Mouse (Mus musculus) right cerebral cortex, postnatal 25 days (tissue): ENCODE measurements around the gene Tnpo3.
A peak's percentile ranks its signal among the peaks of the same experiment; 100 is the strongest.

Experiments used
- DNase-seq: peaks from one replicate; pipeline ENCODE4 v3.0.0; 2022

Gene Tnpo3

DNA sequence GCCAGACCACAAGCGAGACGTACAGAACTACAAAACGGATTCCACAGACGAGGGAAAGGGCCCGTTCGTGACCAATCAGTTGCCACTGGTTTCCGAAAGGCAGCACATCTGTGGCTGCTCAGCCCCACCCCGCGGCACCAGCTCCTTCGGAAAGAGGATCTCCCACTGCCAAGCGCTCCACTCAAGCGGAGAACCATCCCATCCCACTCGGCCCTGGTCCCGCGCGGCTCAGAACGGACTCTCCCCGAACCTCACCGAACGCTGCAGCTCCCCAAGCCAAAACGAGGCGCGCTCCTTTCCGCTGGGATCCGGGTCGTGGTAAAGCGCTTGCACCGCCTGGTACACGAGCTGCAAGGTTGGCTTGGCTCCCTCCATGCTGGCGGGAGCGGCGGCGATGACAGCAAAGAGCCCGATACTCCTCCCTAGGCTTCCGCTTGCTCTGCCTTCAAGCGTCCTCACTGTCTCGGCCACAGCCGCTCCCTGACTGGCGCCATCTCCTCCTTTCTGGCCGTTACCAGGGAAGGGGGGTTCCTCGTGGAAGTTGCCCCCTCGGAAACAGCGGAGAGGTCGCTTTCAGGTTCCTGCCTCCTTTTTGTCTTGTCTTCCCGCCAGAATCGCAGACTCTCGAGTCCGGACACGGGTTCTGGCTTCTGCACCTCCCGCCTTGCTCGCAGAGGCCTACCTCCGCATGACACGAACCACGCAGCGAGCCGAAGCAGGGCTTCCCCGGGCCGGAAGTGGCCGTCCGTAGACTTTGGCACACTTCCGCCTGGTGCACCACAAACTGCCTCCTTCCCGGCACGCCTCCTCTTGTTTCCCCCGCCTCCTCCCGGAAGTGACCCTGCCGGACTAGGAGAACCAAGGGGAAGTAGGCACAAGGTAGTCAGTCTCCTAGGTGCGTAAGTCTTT, at the start of gene Tnpo3:
Gene Tnpo3, minus strand, starts transcription at position 777 of the 909 bp plus-strand sequence.
- DNase-seq, result peak; percentile 90

DNA sequence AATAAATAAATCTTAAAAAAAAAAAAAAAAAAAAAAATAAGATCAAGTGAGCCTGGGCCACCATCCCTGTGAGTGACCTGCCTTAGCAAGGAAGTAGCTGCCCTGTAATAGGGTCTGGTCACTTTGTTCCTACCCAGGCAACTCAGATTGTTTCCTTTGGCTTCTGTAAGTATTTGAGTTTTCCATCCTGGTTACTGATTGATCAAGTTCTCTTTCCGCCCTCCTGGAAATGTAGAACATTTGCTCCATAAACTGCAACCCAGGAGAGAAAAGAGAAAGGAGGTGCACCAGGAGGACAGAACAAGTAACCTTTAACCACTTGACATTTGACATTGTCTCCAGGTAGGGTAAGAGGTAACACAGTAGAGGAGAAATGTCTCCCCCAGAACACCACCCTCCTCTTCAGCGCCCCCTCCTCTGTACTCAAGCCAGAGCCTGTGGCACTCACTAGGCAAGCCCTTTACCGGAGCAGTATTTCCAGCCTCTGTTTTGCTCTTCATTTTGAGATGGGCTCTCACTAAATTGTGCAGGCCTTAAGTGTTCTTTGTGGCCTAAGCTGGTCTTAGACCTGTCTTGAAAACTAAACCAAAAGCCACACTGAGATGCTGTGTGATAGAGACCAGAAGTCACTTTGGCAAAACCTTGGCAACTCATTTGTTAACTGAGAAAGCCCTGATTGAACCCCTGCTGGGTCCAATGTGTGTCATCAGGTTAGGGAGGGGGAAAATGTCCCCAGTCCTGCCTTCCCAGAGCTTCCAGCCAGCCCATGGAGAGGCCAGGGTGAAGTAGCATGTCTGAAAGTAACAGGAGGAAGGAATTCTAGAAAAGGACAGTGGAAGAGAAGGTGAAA, 49.2 kb upstream of the Tnpo3 start:
- no peak for DNase-seq

DNA sequence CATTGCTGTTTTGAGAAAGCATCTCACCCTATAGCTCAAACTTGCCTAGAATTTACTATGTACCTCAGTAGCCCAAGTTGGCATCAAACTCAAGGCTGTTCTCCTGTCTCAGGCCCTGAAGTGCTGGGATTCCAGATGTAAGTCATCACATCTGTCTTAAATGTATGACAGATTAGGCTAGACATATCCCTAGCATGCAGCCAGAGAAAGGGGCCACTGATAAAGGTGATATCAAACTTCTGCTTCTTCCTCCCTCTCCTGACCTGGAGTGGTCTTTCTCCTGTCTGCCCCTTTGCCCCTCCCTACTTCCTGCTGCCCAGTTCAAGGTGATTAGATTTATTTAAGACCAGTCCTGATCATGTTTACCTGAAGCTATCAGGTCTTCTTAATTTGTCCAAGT, 43.6 kb upstream of the Tnpo3 start:
- DNase-seq, result no peak

DNA sequence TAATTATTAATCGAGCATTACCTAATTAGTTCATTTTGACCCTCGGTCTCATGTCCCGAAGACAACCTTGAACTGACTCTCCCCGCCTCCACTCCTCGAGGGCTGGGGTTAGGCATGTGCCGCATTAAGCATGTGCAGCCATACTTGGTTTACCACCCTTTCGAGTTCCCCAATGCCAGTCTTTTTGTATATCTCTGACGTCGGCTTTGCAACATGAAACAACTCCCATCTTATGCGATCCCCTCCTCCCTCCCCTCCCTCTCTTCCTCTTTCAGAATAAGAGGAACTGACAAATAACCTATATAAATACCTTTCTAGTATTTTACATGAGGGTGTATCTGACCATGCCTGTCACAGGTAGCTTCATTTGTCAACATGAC, 40.5 kb upstream of the Tnpo3 start:
- no peak for DNase-seq

DNA sequence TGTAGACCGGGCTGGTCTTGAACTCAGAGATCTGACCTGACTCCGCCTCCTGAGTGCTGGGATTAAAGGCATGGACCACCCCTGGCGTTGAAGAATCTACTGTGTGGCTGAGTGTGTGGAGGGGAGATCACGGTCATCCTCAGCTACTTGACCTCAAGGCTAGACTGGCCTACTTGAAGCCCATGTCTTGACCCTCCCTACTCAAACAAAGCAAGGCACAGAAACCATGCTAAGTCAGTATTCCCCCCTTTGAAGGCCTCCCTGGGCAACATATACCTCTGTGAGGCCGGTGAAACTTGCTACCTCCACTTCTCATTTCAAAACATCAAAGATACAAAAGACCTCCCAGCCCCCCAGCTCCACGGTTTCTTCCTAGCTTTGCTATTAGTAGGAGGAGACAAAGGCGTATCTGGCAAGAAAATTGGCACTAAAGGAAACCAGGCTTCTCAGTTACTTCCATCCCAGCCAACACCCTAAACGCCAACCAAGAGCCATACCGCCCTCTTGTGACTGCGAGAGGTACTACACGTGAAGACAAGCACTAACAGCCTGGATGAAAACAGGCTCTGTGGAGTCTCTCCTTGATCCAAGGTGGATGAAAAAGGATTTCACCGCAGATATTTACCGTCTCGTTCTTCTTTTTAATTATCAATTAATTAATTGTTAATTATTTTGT, 39.9 kb upstream of the Tnpo3 start:
- DNase-seq, result peak; percentile 83

DNA sequence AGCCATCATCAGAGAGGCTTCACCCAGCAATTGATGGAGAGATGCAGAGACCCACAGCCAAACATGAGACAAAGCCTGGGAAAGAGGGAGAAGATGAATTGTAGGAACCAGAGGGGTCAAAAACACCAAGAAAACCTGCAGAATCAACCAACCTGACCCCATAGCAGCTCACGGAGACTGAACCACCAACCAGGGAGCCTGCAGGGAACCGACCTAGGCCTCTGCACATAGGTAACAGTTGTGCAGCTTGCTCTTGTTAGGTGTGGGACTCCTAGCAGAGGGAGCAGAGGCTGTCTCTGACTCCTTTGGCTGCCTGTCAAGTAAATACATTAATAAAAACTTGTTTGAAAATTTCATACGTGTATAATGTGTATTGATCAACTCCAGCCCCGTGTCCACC, 32.1 kb upstream of the Tnpo3 start:
- no peak for DNase-seq

DNA sequence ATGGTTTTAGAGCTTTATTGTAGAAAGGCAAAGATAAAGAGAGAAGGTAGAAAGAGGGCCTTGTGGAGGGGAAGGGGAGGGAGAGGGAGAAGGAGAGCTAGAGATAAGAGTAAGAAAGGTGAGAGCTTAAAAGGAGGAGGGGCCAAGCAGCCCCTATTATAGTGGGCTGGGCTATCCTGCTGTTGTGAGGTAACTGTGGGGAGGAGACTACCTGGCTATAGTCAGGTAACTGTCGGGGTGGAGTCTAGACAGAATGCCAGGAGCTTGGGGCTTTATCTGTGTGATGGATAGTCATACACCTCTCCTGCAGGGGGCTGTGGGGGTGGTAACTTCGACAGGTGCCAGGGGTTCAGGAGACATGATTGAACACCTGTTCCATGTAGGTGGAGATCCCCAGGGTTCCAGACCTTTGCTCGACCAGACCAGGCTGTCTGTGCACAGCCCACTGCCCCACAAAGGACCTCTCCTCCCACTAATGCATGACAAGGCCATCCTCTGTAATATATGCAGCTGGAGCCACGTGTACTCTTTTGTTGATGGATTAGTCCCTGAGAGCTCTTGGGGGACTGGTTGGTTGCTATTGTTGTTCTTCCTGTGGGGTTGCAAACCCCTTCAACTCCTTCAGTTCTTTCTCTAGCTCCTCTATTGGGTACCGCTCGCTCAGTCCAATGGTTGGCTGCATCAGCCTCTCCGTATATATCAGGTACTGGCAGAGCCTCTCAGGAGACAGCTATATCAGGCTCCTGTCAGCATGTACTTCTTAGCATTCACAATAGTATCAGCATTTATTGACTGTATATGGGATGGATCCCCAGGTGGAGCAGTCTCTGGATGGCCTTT, 30.1 kb upstream of the Tnpo3 start:
- no peak for DNase-seq

DNA sequence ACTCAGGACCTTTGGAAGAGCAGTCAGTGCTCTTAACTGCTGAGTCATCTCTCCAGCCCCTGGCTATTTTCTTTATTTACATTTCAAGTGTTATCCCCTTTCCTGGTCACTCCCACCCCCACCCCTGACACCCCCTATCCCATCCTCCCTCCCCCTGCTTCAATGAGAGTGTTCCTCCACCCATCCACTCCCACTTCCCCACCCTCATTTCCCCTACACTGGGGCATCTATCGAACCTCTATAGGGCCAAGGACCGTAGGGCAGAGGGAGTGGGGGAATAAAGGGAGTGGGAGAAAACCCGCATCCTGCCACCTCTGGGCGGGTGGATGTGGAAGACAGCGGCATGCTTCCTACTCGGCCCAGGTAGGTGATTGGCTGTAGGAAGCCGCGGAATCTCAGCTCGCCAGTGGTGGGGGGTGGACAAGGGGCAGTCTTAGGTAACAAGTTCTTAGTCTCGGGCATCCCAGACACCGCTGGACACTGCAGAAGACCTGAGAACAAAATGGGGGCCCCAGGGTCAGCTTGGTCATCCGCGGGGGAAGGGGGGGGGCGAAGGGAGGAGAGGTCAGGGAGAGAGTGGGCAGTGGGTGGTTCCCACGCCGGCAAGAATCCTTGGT, 29.3 kb upstream of the Tnpo3 start:
- DNase-seq, result no peak

DNA sequence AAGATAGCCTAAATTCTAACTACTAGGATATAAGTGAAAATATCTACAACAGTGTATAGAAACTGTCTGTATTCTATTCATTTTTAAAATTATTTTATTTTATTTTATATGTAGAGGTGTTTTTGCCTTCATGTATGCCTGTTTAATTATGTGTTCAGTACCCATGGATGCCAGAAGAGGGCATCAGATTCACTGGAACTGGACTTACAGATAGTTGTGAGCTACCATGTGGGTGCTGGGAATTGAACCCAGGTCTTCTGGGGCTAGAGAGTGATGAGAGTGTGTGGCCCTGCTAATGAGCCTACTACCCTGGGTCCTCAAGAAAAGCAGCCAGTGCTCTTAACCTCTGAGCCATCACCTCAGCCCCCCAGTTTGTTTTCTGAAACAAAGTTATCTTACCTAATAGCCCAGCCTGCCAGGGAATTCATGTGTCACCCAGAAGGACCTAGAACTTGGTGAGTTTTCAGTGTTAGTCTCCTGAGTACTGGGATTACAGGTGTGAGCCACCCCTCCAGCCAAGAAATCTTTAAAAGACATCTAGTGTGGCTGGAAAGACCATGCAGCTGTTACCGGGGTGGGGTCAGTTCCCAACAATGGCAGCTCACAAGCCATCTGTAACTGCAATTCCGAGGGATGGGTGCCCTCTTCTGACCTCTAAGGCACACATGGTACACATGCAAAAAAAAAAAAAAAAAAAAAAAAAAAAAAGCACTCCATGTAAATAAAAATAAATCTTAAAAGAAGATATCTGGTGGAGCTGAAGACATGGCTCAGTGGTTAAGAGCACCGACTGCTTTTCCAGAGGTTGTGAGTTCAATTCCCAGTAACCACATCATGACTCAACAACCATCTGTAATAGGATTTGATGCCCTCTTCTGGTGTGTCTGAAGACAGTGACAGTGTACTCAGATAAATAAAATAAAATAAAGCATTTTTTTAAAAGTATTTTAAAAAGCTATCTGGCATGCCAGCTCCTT, 28.0 kb upstream of the Tnpo3 start:
- no peak for DNase-seq

DNA sequence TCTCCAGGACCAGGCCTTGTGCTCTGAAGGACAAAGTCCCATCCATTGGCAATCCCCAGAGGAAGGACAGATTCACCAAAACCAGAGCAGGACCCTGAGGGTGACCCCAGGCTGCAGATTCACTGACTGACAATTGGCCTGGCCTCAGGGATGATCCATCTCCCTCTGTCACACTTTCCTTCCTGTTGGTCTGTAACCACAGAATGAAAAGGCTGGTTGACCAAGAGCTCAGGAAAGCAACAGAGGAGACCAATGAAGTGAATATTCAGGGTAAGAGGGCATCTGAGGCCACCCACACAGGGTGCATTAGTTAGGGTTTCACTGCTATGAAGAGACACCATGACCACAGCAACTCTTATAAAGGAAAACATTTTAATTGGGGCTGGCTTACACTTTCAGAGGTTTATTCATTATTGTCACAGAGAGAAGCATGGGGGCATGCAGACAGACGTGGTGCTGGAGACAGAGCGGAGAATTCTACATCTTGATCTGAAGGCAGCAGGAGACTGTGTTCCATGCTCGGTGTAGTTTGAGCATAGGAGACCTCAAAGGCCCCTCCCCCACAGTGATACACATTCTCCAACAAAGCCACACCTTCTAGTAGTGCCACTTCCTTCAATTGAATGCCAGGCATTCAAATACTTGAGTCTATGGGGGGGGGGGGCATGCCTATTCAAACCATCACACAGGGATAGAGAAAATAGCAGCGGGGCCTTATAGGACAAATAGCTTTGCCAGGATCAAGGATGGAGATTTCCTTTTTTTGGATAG, 26.8 kb upstream of the Tnpo3 start:
- no peak for DNase-seq

DNA sequence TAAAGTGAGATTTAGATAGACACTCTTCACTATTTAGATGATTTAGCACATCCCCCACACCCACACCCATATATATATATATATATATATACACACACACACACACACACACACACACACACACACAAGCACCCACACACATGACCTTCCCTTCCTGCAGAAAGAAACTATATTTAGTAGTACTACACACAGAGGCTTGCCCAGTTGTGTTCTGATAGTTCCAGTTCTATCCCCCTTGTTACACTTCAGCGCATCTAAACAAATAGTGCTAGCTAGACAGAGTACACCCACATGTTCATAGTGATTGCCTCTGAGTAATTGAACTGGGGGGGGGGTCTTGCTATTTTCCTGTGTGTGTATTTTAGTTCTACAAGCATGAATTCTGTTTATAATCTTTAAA, 24.9 kb upstream of the Tnpo3 start:
- no peak for DNase-seq

DNA sequence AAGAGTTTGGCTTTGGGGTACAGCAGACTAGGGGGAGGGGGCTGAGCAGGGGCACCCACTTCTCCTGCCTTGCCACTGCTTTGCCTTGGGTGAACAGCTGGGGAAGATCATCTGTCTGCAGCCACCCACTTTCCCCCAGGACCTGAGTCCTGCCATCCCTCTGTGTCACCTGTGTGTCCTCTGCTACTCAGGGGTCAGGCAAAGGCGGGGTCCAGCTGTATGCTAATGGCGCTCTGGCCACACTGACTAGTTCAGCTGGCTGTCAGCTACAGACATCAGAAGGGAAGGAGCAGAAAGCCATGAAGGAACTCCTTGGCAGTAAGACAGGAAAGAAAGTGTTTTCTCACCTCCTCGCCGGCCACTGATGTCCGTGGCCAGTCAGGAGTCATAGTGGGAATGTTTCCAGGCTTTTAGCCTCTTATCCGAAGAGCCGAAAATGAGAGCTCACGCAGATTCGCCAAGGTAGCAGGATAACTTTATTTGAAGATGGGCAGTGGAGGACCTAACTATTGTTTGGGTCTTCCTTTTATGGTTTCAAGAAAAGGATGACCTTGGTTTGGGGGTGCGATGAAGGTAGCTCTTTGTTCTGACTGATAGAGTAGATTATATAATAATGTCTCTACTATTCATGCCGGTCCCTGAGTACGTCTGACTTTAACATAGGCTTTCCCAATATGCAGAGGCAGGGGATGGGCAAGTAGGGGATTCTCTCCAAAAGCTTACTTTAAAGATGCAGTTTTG, 23.0 kb upstream of the Tnpo3 start:
- no peak for DNase-seq

DNA sequence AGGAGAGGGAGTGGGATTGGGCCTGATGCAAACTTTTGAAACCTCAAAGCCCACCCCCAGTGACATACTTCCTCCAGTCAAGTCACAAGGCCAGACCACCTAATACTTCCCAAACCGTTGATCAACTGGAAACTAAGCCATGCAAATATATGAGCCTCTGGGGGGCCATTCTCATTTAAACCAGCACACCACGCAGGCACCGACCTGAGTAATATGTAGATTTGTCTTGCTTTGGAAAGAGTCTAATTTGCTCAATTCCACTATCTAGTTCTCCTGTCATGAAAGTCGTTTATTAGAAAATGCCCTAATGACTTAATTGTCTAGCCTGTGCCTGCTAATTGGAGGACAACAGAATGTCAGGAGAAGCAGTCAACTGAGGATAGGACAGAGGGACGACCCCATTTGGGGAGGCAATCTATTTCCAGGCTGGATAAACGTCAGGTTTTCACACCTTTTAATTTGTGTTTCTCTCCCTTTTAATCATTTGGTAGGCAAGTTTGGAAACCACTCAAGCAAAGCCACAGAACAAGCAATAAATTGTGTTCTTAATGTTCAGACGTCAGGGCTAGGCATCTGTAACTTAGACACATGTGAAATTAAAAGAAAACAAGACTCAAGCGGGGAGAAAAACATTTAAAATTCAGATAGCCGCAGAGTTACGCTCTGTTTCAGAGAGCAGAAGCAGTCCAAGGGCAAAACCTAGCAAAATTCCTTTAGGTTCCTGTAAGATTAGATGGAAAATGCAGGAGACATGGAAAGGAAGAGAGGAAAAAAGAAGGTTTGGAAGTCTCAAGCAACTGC, 22.3 kb upstream of the Tnpo3 start:
- no peak for DNase-seq

DNA sequence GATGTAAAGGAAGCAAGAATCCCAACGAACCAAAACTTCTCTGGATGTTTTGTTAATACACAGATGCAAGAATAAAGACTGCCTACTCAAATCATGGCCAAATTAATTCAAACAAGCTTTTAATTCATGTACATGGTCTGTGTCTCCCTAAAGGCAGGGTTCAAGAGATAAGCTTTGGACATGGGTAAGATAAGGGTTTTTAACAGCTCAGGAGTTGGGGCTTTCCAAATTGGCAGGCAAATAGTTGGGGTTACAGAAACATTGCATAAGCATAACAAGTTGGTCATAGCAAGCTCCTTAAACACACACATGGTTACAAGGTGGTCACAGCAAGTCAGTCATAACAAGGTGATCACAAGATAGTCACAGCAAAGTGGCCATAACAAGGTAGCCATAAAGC, 20.5 kb upstream of the Tnpo3 start:
- DNase-seq, result no peak

DNA sequence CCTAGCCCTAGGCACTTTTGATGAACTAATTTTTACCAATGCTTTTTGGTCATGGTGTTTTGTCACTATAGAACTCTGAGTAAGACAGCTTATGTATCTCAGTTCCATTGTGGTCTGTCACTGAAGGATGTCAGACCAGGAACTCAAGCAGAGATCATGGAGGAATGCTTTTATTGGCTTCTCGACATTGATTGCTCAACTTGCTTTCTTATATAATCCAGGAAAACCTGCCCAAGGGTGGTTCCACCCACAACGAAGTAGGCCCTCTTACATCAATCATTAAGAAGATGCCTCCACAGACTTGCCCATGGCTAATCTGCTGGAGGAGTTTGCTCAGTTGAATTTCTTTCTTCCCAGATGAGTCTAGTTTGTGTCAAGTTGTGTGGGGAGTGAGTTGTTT, 18.1 kb upstream of the Tnpo3 start:
- no peak for DNase-seq

DNA sequence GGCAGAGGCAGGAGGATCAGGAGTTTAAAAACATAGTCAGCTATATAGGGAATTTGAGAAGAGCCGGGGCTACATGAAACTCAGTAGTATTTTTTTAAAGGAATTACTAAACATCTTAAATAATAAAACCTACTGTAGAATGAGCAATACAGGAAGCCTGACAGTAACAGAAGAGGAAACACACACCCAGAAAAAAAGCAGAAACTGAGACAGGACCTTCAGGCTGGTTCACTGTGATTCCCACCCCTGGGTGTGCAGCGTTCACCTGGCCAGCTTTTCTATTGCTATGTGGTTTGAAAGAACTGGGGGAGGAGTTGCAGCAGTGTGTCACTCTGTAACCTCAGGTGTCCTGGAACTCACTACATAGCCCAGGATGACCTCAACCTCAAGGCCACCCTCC, 14.2 kb upstream of the Tnpo3 start:
- DNase-seq, result no peak

DNA sequence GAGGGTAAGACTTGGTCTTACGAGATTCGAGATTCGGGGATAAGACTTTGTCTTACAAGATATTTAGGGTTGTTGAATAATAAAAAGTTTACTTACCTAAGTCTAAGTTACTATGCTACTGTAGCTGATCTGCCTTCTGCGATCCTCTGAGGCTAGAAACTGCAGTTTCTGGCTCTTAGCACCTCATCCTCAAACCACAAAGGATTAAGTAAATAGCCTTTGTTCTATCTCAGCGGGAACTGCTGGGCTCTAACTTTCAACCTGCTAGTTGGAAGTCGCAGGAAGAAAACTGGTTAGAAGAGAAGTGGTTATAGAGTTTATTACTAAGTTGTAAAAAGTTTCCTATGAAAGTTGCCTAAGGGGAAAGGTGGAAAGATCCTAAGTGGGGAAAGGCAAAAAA, 12.6 kb upstream of the Tnpo3 start:
- DNase-seq, result no peak

DNA sequence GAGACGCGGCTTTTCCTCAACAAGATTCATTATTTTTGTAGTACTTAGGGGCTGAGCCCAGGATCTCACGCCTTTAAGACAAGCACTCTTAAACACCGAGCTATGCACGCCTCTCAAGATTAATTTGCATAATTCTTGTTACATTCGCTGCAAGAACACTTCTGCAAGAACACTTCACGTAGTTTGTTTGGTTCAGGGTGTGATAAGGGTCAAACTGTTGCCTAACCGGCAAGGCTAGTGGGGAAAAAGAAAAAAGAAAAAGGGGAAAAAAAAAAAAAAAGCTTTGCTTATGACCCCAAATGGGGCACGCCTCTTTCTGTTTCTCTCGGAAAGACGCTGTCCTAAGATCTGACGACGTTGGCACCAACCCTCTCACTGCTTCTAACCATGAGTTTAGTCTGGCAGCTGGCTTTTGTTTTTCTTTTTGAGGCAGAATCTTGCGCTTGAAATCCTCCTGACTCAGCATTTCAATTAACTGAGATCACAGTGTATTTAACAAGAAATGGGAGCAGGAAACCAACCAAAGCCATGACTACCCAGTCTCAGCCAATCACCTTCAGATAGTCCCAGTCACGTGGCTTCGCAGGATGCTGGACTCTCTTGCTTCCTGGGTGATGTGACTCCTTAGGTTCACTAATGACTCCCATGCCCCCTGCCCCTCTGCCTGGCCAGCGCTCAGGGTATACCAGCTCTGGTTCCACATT, 11.3 kb upstream of the Tnpo3 start:
- DNase-seq, result no peak
